29 mouse cellular contexts compared by ENCODE assay signal in genomic region chr14:22549166-22549565, GRCm38 (mm10).
DNase-seq lines count a peak whose midpoint lies in the region; ATAC-seq lines count a peak whose summit lies in the region.
"Had no signal": no experiment of that assay in that cellular context is flagged by ENCODE, and none has a peak within 500 bp of the region (broad histone marks: within the 10 kb centered on the region; RNA-seq: fewer than 3 reads in every experiment).

No protein-coding gene starts in this region.

- H3K4me3 ChIP-seq in kidney, embryonic 15.5 days (replicated peaks) = no peak overlapping the region
- no peak overlapping the region for H3K4me3 ChIP-seq in embryonic facial prominence, embryonic 14.5 days (ENCODE audit: low read depth, low read length)
- H3K4me3 ChIP-seq: erythroblast, embryonic 14.5 days; gastrocnemius, adult 2 months; heart, adult 2 months; heart, embryonic 12.5 days; hindbrain, embryonic 15.5 days; layer of hippocampus, adult 2 months; limb, embryonic 13.5 days; lung, embryonic 15.5 days; midbrain, embryonic 12.5 days; neural tube, embryonic 13.5 days; stomach, embryonic 15.5 days had no signal

- H3K9me3 ChIP-seq in kidney, embryonic 15.5 days (replicated peaks) = no peaks in the 10 kb centered on the region
- H3K9me3 ChIP-seq in embryonic facial prominence, embryonic 14.5 days (ENCODE audit: control insufficient read depth, low read length) = no peaks in the 10 kb centered on the region
- H3K9me3 ChIP-seq: heart, embryonic 12.5 days; hindbrain, embryonic 15.5 days; limb, embryonic 13.5 days; lung, embryonic 15.5 days; midbrain, embryonic 12.5 days; neural tube, embryonic 13.5 days; stomach, embryonic 15.5 days had no signal

- DNase-seq in embryo, embryonic 10 days (ENCODE audit: low spot score) = peak; percentile 5
- DNase-seq in embryo, embryonic 9.5 days (ENCODE audit: extremely low spot score) = no peak
- DNase-seq in kidney, adult 18-20 months = no peak
- DNase-seq in MN1 (ENCODE audit: low spot score) = peak; percentile 45
- peak; percentile 80 for DNase-seq in embryonic facial prominence, embryonic 14.5 days (ENCODE audit: low spot score)
- no peak for DNase-seq in Muller cell, postnatal 12 days (ENCODE audit: inconsistent ontology term)
- DNase-seq: adrenal gland, postnatal 10 days; cerebellum, adult 8-10 months; cerebellum, postnatal 25 days; embryo, embryonic 11 days; gastrocnemius, adult 2 months; gastrocnemius, postnatal 36 days; heart, adult 2 months; right cerebral cortex, postnatal 25 days had no signal

- peak overlapping the region; percentile 41; the same call in 1 of the 2 replicates for H3K27ac ChIP-seq in kidney, embryonic 15.5 days
- H3K27ac ChIP-seq in embryonic facial prominence, embryonic 14.5 days (replicated peaks; ENCODE audit: low read depth, low read length) = no peak overlapping the region; the same call in 1 of the 2 replicates
- H3K27ac ChIP-seq: gastrocnemius, adult 2 months; heart, adult 2 months; hindbrain, embryonic 15.5 days; layer of hippocampus, adult 2 months; limb, embryonic 13.5 days; lung, embryonic 15.5 days; midbrain, embryonic 12.5 days; neural tube, embryonic 13.5 days; stomach, embryonic 15.5 days had no signal

- H3K4me2 ChIP-seq in kidney, embryonic 15.5 days = no peak overlapping the region
- H3K4me2 ChIP-seq in embryonic facial prominence, embryonic 14.5 days (ENCODE audit: low read depth, low read length) = no peak overlapping the region
- H3K4me2 ChIP-seq: heart, embryonic 12.5 days; hindbrain, embryonic 15.5 days; limb, embryonic 13.5 days; liver, embryonic 11.5 days; lung, embryonic 15.5 days; midbrain, embryonic 12.5 days; neural tube, embryonic 13.5 days; stomach, embryonic 15.5 days had no signal

- no peaks in the 10 kb centered on the region for H3K36me3 ChIP-seq in kidney, embryonic 15.5 days
- H3K36me3 ChIP-seq in embryonic facial prominence, embryonic 14.5 days (ENCODE audit: control insufficient read depth, insufficient read depth, low read length) = no peaks in the 10 kb centered on the region
- H3K36me3 ChIP-seq: heart, embryonic 12.5 days; hindbrain, embryonic 15.5 days; limb, embryonic 13.5 days; lung, embryonic 15.5 days; midbrain, embryonic 12.5 days; neural tube, embryonic 13.5 days; stomach, embryonic 15.5 days had no signal

- H3K4me1 ChIP-seq in kidney, embryonic 15.5 days = 0 out of 2 replicates have a peak, but pooled peaks cover 7% of the 10 kb centered on the region
- 0 out of 2 replicates have a peak, but pooled peaks cover 5% of the 10 kb centered on the region for H3K4me1 ChIP-seq in embryonic facial prominence, embryonic 14.5 days (ENCODE audit: control insufficient read depth, insufficient read depth, low read length)
- H3K4me1 ChIP-seq: heart, embryonic 12.5 days; lung, embryonic 15.5 days; stomach, embryonic 15.5 days had no signal

- ATAC-seq in kidney, embryonic 15.5 days (replicated peaks; ENCODE audit: low FRiP score) = peak; percentile 53; the same call in 1 of the 2 replicates
- peak; percentile 70 for ATAC-seq in embryonic facial prominence, embryonic 14.5 days (ENCODE audit: low read depth)
- ATAC-seq: forebrain, embryonic 16.5 days; inflammation-experienced regulatory T-cells, adult 6 months; Patski had no signal

- 72% methylated on average over 2 of the region's 2 CpGs for WGBS in kidney, embryonic 15.5 days
- WGBS in embryonic facial prominence, embryonic 14.5 days = 62% methylated on average over 2 of the region's 2 CpGs

- no peak overlapping the region for H3K9ac ChIP-seq in kidney, embryonic 15.5 days
- no peak overlapping the region for H3K9ac ChIP-seq in embryonic facial prominence, embryonic 14.5 days (ENCODE audit: low read depth, low read length)
- H3K9ac ChIP-seq: heart, embryonic 12.5 days; hindbrain, embryonic 15.5 days; limb, embryonic 13.5 days; lung, embryonic 15.5 days; midbrain, embryonic 12.5 days; neural tube, embryonic 13.5 days; stomach, embryonic 15.5 days had no signal

- H3K27me3 ChIP-seq in kidney, embryonic 15.5 days = no peaks in the 10 kb centered on the region; the same call in 1 of the 2 replicates
- H3K27me3 ChIP-seq in embryonic facial prominence, embryonic 14.5 days (replicated peaks; ENCODE audit: control insufficient read depth, insufficient read depth, low read length) = no peaks in the 10 kb centered on the region
- H3K27me3 ChIP-seq: CH12.LX; heart, embryonic 12.5 days; limb, embryonic 13.5 days; lung, embryonic 15.5 days; neural tube, embryonic 13.5 days; Patski; stomach, embryonic 15.5 days had no signal

Comparison
In these comparisons a context has a peak if more than half of its experiments do, and no peak if none do; other contexts are left out.
1. DNase-seq: peak in embryo, embryonic 10 days (single experiment), MN1 (single experiment) and embryonic facial prominence, embryonic 14.5 days (single experiment); none in embryo, embryonic 9.5 days (single experiment), kidney, adult 18-20 months (single experiment) and Muller cell, postnatal 12 days (single experiment).